Mouse (Mus musculus) erythroblast, adult 5-6 weeks (primary cell): ENCODE results near the gene Nphp1. TPM values are rescaled to one million over a fixed set of nuclear protein-coding genes. Genes with fewer than 3 reads are reported as not detected.

Experiments
- ATAC-seq: replicated peaks from 2 replicates; pipeline ENCODE4 v1.8.0; 2016; ENCODE audit warnings: moderate number of reproducible peaks, mild to moderate bottlenecking, moderate TSS enrichment, inconsistent platforms; ENCODE audit not compliant: poor library complexity, low FRiP score, severe bottlenecking
- total RNA-seq, 2 experiments: library from RNA; stranded (forward) in 1 of 2; stranded (reverse) in 1 of 2; fragments of 150-400 nt in 1 of 2; fragments of 200-764, 138-1000 nt in 1 of 2; gene quantifications; 2 replicates each; pipeline versions ENCODE4 v1.2.3 to v1.2.4; 2015 to 2017; ENCODE audit warnings: low replicate concordance in 2 of 2

Gene Nphp1
- total RNA-seq, 2 experiments from 2014 or later = 2.6 to 3.3 TPM

DNA sequence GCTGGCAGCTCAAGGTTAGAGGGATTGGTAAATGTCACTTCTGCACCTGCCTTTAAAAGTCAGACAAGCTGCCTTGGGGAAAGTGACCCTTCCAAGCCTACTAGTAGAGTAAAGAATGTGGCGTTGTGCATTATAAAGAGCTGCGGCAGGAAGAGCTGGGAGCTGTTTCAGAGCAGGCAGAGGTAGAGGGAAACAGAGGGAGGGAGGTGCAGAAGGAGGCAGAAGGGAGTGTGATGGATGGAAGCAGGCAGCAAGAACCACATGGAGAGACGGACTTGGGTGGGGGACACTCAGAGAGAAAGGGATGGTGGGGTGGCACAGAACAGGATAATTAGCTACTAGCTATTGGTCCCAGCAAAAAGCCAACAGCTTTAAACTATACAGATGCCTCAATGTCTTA lies 80.6 kb downstream of the Nphp1 start:
- ATAC-seq = no peak

DNA sequence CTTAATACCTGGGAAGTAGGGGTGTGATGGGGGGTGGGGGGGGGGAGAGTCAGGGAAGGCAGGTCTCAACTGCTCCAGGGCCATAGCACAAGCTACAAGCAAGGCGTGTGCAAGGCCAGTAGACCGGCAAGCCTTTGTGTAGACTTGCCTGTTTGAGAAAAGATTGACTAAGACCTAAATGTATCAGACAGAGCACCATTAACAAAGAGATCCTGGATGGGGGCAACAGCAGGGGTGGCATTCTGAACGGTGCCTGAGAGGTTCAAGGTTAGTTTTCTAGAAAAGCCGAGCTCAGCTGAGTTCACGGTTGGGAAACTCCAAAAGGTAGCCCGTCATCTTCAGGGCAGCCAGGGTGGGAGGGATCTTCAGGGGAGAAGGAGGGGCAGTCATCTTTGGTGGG lies 83.4 kb downstream of the Nphp1 start:
- no peak for ATAC-seq

Other genes with a start within 250 kb of the Nphp1 start
- gene Prom2, start 247.4 kb downstream of the Nphp1 start, total RNA-seq (2015; ENCODE audit: low replicate concordance) = not detected in 2 replicates
- gene Prom2, start 247.4 kb downstream of the Nphp1 start, total RNA-seq (2017; ENCODE audit: low replicate concordance) = not detected in 2 replicates
- gene Zfp661, start 201.8 kb downstream of the Nphp1 start, total RNA-seq (2015; ENCODE audit: low replicate concordance) = 0.42 TPM in 1 of 2 replicates, not detected in the other
- gene Zfp661, start 201.8 kb downstream of the Nphp1 start, total RNA-seq (2017; ENCODE audit: low replicate concordance) = 0.17 and 0.28 TPM in 2 replicates
- 5.4 and 8.8 TPM in 2 replicates for gene Mrps5, start 201.7 kb downstream of the Nphp1 start, total RNA-seq (2015; ENCODE audit: low replicate concordance)
- 24.6 and 24.7 TPM in 2 replicates for gene Mrps5, start 201.7 kb downstream of the Nphp1 start, total RNA-seq (2017; ENCODE audit: low replicate concordance)
- not detected in 2 replicates for gene Mal, start 132.2 kb downstream of the Nphp1 start, total RNA-seq (2015; ENCODE audit: low replicate concordance)
- not detected in 2 replicates for gene Mal, start 132.2 kb downstream of the Nphp1 start, total RNA-seq (2017; ENCODE audit: low replicate concordance)
- gene Mall, start 59.0 kb downstream of the Nphp1 start, total RNA-seq (2015; ENCODE audit: low replicate concordance) = not detected in 2 replicates
- not detected in 2 replicates for gene Mall, start 59.0 kb downstream of the Nphp1 start, total RNA-seq (2017; ENCODE audit: low replicate concordance)
- 1.7 and 5.6 TPM in 2 replicates for gene Mtln, start 3.6 kb upstream of the Nphp1 start, total RNA-seq (2015; ENCODE audit: low replicate concordance)
- 2.1 and 7.9 TPM in 2 replicates for gene Mtln, start 3.6 kb upstream of the Nphp1 start, total RNA-seq (2017; ENCODE audit: low replicate concordance)
- gene Bub1, start 43.0 kb upstream of the Nphp1 start, total RNA-seq (2015; ENCODE audit: low replicate concordance) = 17.6 and 31.1 TPM in 2 replicates
- gene Bub1, start 43.0 kb upstream of the Nphp1 start, total RNA-seq (2017; ENCODE audit: low replicate concordance) = 18.7 and 20.6 TPM in 2 replicates
- gene Acoxl, start 50.0 kb upstream of the Nphp1 start, total RNA-seq (2015; ENCODE audit: low replicate concordance) = not detected in 2 replicates
- not detected in 2 replicates for gene Acoxl, start 50.0 kb upstream of the Nphp1 start, total RNA-seq (2017; ENCODE audit: low replicate concordance)